Mouse (Mus musculus) hindbrain, embryonic 10.5 days (tissue): ENCODE results near the gene Gpat3. TPM values are rescaled to one million over a fixed set of nuclear protein-coding genes. Genes with fewer than 3 reads are reported as not detected.

ENCODE experiments used
- DNase-seq: peaks from one replicate; pipeline ENCODE4 v3.0.0-alpha.2; 2017; ENCODE audit warnings: low spot score
- H3K27ac ChIP-seq: fragments of 300-500 bp; sonication (generic); 2 replicates; pipeline ENCODE4 v1.5.1; 2016; ENCODE audit warnings: mild to moderate bottlenecking, moderate library complexity
- H3K27me3 ChIP-seq: fragments of 300-500 bp; sonication (generic); 2 replicates; pipeline ENCODE4 v1.6.1; 2016; ENCODE audit warnings: mild to moderate bottlenecking; ENCODE audit not compliant: poor library complexity, insufficient read depth, severe bottlenecking
- H3K36me3 ChIP-seq: fragments of 300-500 bp; sonication (generic); 2 replicates; pipeline ENCODE4 v1.6.1; 2016; ENCODE audit warnings: mild to moderate bottlenecking, moderate library complexity
- H3K4me1 ChIP-seq: fragments of 300-500 bp; sonication (generic); replicated peaks from 2 replicates; pipeline ENCODE4 v1.6.1; 2016; ENCODE audit warnings: mild to moderate bottlenecking
- H3K4me3 ChIP-seq: fragments of 300-500 bp; sonication (generic); 2 replicates; pipeline ENCODE4 v1.5.1; 2016; ENCODE audit warnings: mild to moderate bottlenecking, moderate library complexity
- H3K9me3 ChIP-seq: fragments of 300-500 bp; sonication (generic); 2 replicates; pipeline ENCODE4 v1.6.1; 2016; ENCODE audit warnings: mild to moderate bottlenecking, moderate library complexity
- WGBS: fragments of 180-500 bp; shearing (Covaris S2); methylation state at CpG from one replicate; pipeline ENCODE4 v1.1.7; 2016; 5-methylcytosine and 5-hydroxymethylcytosine counted together
- polyA plus RNA-seq: library from polyadenylated mRNA; unstranded; fragments of >200 nt; fragmentation: Nextera tagmentation; extraction: Ambion mirVana; gene quantifications from 2 replicates; pipeline ENCODE4 v1.2.1, GENCODE M21; 2016

Gpat3 gene
- polyA plus RNA-seq, 1 experiment from 2014 or later, result 0.50 TPM

DNA sequence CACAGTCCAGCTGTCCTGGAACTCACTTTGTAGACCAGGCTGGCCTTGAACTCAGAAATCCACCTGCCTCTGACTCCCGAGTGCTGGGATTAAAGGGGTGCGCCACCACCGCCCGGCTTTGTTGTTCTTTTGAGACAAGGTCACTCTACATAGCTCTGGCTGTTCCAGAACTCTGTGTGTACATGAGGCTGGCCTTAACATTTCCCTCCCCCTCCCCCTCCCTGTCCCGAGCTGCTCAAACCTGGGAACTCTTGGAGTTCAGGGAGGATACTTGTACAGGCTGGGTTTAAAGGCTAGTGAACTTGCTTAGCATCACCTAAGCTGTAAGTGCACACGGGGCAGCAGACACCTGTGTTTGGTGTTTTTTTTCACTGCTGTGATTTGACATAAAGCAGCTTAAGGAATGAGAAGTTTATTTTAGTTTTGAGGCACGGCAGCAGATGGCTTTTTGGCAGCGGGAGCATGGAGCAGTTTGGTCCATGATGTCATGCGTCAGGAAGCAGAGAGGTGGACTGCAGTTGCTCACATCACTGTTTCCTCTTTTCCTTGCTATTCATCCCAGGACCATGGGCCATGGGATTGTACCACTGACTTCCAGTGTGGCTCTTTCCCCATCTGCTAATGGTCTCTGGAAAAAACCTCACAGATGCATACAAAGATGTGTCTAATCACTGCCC lies 9.5 kb upstream of the Gpat3 start:
- H3K4me1 ChIP-seq, result no peaks in the 10 kb centered on the region
- no peak overlapping the region for H3K4me3 ChIP-seq
- no peak for DNase-seq
- no peaks in the 10 kb centered on the region for H3K9me3 ChIP-seq
- WGBS, result 82% methylated on average over 9 of the region's 9 CpGs
- no peaks in the 10 kb centered on the region for H3K27me3 ChIP-seq
- H3K36me3 ChIP-seq, result no peaks in the 10 kb centered on the region
- no peak overlapping the region for H3K27ac ChIP-seq

DNA sequence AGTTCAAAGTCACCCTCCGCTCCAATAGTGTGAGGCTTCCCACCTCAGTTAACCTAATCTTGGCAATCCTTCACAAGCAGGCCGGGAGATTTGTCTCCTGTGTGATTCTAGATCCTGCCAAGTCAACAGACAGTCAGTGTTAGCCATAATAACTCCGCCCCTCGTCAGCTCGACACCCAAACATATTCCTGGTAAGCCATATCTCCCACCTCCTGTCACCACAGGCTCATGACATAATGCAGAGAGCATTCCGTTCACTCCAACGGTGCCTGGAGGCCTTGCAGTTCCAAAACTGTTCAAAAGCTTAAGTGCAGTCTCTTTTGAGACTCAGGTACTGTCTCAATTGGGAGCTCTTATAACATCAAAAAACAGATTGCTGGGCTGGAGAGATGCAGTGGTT lies 7.6 kb upstream of the Gpat3 start:
- Histone ChIP-seq H3K4me1 (no peaks in the 10 kb centered on the region), H3K27me3 (no peaks in the 10 kb centered on the region), H3K36me3 (no peaks in the 10 kb centered on the region), H3K27ac (no peak overlapping the region), H3K4me3 (no peak overlapping the region), H3K9me3 (0 out of 2 replicates have a peak, but pooled peaks cover 4% of the 10 kb centered on the region)
- DNase-seq, result no peak
- WGBS, result 93% methylated on average over 7 of the region's 7 CpGs

DNA sequence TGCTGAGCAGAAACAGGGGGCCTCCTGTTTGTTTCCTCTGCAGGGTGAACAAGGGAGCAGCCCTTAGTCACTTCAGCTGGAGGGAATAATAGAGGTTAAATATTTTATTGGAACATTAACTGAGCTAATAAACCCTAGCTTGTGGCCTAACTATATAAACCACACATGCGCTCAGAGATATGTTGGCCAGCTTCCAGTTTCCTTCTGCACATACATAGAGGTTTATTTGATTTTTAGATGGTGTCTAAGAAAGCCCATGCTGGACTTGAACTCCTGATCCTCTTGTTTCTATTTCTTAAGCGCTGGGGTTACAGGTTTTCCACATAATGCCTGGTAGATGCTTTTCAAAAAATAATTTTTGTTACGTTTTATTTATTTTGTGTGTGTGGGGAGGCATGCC lies 1.0 kb upstream of the Gpat3 start:
- no peak for DNase-seq
- WGBS, result 59% methylated on average over 3 of the region's 3 CpGs
- Histone ChIP-seq H3K4me3 (no peak overlapping the region), H3K4me1 (peaks cover 22% of the 10 kb centered on the region), H3K36me3 (no peaks in the 10 kb centered on the region), H3K9me3 (0 out of 2 replicates have a peak, but pooled peaks cover 4% of the 10 kb centered on the region), H3K27me3 (peaks cover 62% of the 10 kb centered on the region), H3K27ac (no peak overlapping the region)

DNA sequence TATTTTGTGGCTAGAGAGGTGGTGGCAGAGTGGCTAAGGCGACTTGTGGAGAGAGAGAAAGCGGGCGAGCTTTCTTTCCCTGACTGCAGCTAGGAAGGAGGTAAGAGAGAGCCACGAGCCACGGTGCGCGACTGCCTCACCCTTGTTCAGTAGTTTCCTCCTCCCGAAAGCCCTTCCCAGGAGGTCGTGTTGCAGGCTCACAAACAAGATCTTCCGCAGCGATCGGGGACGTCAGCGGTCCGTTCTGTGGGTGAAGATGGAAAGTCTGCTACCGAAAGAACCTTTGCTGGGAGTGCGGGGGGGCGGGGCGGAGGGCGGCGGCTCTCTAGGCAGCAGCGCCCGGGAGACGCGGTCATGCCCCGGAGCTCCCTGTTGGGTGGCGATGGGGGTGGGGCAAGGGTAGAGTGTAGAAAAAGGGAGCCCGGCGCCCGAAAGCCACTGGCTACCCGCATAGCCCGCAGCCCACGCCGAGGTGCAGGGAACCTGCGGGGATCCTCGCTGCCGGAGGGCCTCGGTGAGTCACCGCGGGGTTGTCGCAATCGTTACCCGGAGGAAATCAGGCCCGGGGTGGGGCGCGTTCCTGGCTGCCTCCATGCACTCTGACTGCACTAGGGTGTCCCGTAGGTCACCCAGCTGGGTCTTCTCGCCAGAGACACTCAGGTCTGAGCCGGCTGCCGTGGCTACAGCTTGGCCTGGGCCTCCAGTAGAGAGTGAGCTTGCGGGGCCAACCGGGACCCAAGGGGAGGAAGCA lies 510 bp downstream of the Gpat3 start:
- DNase-seq, result peak; percentile 62
- H3K36me3 ChIP-seq, result no peaks in the 10 kb centered on the region
- under 1% methylated on average over 52 of the region's 52 CpGs for WGBS
- peaks cover 22% of the 10 kb centered on the region for H3K4me1 ChIP-seq
- peak overlapping the region; percentile 74 for H3K4me3 ChIP-seq
- H3K9me3 ChIP-seq, result 0 out of 2 replicates have a peak, but pooled peaks cover 4% of the 10 kb centered on the region
- peaks cover 62% of the 10 kb centered on the region for H3K27me3 ChIP-seq
- peak overlapping the region; percentile 70 for H3K27ac ChIP-seq

DNA sequence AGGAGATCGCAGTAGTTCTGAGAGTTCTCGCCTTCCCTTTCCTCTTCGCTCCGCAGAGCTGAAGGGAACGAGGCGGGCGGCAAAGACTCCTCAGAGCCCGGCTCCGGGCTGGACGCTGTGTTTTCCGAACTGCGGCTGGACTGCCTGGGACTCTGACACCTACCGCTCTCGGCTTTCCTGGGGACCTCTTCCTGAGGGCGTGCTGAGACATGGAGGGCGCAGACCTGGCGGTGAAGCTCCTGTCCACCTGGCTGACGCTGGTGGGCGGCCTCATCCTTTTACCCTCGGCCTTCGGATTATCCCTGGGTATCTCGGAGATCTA lies 1.0 kb downstream of the Gpat3 start:
- Histone ChIP-seq H3K4me1 (peaks cover 22% of the 10 kb centered on the region), H3K4me3 (peak overlapping the region; percentile 74), H3K36me3 (no peaks in the 10 kb centered on the region), H3K9me3 (0 out of 2 replicates have a peak, but pooled peaks cover 4% of the 10 kb centered on the region), H3K27ac (peak overlapping the region; percentile 70), H3K27me3 (peaks cover 62% of the 10 kb centered on the region)
- no peak for DNase-seq
- WGBS, result under 1% methylated on average over 22 of the region's 22 CpGs

DNA sequence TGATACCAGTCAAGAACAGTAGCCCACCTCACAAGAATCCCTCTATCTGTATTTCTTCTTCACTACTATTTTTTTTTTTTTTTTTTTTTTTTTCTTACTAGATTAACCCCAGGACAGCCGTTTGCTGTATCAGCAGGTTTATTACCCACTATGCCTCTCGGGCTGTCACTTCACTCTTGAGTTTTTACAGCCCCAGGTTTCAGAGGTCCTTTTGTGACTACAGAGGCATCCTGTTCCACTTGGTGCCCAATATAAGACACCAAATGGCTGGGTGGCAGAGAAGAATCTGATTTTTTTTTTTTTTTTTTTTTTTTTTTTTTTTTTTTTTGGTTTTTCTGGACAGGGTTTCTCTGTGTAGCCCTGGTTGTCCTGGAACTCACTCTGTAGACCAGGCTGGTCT lies 1.6 kb downstream of the Gpat3 start:
- 13% methylated on average over 2 of the region's 2 CpGs for WGBS
- peaks cover 62% of the 10 kb centered on the region for H3K27me3 ChIP-seq

DNA sequence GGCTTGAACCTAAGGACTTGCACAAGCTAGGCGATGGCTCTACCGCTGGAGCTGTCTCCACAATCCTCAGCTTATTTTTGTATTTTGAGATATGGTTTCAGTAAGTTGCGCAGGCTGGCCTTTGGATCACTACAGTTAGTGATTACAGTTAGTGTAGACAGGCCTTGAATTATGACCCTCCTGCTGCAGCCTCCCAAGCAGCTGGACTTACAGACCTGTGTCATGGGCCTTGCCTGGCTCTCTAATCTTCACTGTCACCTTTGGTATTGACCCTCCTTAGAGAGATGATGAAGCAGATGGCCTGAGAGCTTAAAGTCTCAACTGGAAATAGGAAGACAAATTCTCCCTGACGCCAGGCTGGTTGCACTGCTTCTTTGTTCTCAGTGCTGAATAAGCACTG lies 8.4 kb downstream of the Gpat3 start:
- Histone ChIP-seq H3K4me3 (no peak overlapping the region), H3K9me3 (no peaks in the 10 kb centered on the region), H3K4me1 (0 out of 2 replicates have a peak, but pooled peaks cover 3% of the 10 kb centered on the region), H3K36me3 (no peaks in the 10 kb centered on the region), H3K27ac (no peak overlapping the region), H3K27me3 (peaks cover 2% of the 10 kb centered on the region; the same call in 1 of the 2 replicates)
- DNase-seq, result no peak
- WGBS, result 91% methylated on average over 4 of the region's 4 CpGs

More for the DNA sequence above, 1.6 kb downstream of the Gpat3 start:
- no peaks in the 10 kb centered on the region for H3K36me3 ChIP-seq
- no peak for DNase-seq
- peak overlapping the region; percentile 74 for H3K4me3 ChIP-seq
- H3K9me3 ChIP-seq, result 0 out of 2 replicates have a peak, but pooled peaks cover 4% of the 10 kb centered on the region
- no peak overlapping the region for H3K27ac ChIP-seq
- peaks cover 22% of the 10 kb centered on the region for H3K4me1 ChIP-seq

DNA sequence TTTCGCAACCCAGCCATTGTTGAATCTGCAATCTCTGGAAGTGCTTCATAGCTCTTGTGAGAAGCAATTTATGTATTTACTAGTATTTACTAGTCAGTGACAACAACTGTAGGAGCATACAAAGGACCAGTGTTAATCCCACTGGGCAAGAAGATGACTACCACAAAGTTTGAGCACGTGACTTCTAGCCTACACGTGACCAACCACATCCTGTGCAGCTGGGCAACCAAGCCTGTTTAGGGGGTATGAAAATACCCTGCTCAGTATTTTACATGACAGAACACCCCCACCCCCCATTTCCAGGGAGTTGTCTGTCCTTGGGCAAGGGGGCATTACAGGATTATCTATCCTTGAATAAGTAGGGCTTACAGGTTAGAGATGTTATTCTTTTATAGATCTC lies 11.0 kb downstream of the Gpat3 start:
- no peaks in the 10 kb centered on the region for H3K36me3 ChIP-seq
- H3K27ac ChIP-seq, result no peak overlapping the region
- H3K9me3 ChIP-seq, result no peaks in the 10 kb centered on the region
- WGBS, result 86% methylated on average over 3 of the region's 3 CpGs
- H3K27me3 ChIP-seq, result no peaks in the 10 kb centered on the region
- DNase-seq, result no peak
- H3K4me1 ChIP-seq, result 0 out of 2 replicates have a peak, but pooled peaks cover 6% of the 10 kb centered on the region
- no peak overlapping the region for H3K4me3 ChIP-seq

DNA sequence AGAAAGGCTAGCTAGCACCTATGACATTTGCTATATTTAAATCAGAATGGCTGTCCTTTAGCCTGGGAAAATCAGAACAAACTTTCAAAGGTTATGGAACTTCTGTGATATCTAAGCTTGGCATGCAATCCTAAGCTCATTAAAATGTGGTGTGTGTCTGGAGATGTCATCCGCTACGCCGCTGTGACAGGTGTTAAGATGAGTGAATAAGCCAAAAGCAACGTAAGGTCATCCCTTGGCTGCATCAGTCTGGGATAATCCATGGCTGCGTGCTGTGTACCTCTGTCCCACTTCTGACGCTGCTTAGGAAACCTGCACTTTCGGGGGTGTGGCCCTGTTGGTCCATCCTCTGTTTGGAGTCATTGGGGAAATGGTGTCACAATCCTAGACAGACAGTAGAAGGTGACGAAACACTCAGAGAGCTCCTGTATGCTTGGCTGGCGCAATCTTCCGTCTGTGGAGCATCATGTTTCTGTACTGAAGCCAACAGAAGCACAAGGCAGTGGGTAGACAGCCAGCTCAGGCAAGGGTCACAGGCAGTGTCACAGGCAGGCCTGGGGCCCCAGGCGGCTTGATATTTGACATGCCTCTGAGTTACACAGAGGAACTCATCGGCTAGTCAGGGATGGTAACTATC lies 15.0 kb downstream of the Gpat3 start:
- WGBS, result 79% methylated on average over 12 of the region's 12 CpGs
- Histone ChIP-seq H3K9me3 (no peaks in the 10 kb centered on the region), H3K4me3 (no peak overlapping the region), H3K4me1 (0 out of 2 replicates have a peak, but pooled peaks cover 3% of the 10 kb centered on the region), H3K27me3 (no peaks in the 10 kb centered on the region), H3K36me3 (no peaks in the 10 kb centered on the region), H3K27ac (no peak overlapping the region)
- DNase-seq, result no peak

DNA sequence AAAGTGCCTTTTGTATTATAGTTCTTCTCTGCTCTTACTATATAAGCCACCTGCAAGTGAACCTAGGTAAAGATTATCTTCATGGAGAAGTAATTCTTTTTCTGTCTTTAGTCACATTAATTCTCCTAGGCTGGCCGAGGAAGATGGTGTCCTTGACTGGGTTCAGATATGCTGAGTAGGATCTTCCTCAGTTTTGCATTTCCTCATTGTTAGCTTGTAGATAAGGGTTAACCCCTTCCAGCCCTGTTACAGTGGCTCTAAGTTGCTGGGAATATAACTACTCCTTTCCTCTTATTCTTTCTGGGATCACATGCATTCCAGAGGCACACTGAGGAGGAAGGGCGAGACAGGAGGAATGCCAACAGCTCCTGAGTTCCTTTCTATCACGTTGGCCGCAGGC lies 15.6 kb downstream of the Gpat3 start:
- H3K4me1 ChIP-seq, result 0 out of 2 replicates have a peak, but pooled peaks cover 3% of the 10 kb centered on the region
- DNase-seq, result no peak
- H3K36me3 ChIP-seq, result no peaks in the 10 kb centered on the region
- H3K27ac ChIP-seq, result no peak overlapping the region
- no peaks in the 10 kb centered on the region for H3K27me3 ChIP-seq
- WGBS, result 70% methylated on average over 4 of the region's 4 CpGs
- no peaks in the 10 kb centered on the region for H3K9me3 ChIP-seq
- H3K4me3 ChIP-seq, result no peak overlapping the region

DNA sequence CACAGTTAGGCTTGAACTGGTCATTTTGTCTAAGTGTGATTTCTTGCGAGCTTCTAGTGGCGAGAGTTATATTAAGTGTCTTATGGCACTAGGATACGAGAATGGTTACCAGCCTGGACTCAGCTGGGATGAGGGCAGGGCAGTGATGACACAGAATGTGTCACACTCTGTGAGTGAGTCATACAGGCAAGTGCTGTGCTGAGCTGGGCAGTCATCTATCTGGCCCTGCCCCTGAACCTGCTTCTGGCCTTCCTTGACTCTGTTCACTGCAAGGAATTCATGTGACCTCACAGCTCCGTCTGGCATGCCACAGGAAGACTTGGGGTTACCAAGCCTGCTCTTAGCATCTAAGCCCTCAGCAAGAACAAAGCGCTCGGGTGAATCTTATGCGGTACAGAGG lies 16.3 kb downstream of the Gpat3 start:
- 85% methylated on average over 7 of the region's 7 CpGs for WGBS
- no peak for DNase-seq
- Histone ChIP-seq H3K9me3 (no peaks in the 10 kb centered on the region), H3K27me3 (no peaks in the 10 kb centered on the region), H3K27ac (no peak overlapping the region), H3K36me3 (no peaks in the 10 kb centered on the region), H3K4me1 (0 out of 2 replicates have a peak, but pooled peaks cover 3% of the 10 kb centered on the region), H3K4me3 (no peak overlapping the region)

DNA sequence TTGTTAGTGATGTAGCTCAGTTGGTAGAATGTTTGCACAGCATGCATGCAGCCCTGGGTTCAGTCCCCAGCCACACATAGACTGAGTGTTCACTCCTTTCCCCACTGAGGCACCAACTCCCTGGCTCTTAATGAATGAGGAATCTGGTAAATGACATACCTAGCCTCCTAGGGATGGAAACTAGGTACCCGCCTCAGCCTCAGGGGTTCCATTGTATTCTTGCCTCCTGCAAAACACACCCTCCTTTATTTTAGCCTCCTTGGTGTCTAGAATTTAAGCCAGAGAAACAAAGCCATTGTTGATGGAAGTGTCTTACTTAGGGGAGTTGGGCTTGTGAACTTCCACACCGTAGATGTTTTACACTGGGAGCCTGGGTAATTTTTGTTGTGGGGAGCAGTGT lies 17.6 kb downstream of the Gpat3 start:
- WGBS, result 58% methylated on average over 2 of the region's 2 CpGs
- H3K4me1 ChIP-seq, result 0 out of 2 replicates have a peak, but pooled peaks cover 3% of the 10 kb centered on the region
- H3K36me3 ChIP-seq, result no peaks in the 10 kb centered on the region
- no peak overlapping the region for H3K27ac ChIP-seq
- H3K4me3 ChIP-seq, result no peak overlapping the region
- H3K27me3 ChIP-seq, result no peaks in the 10 kb centered on the region
- no peaks in the 10 kb centered on the region for H3K9me3 ChIP-seq
- no peak for DNase-seq

DNA sequence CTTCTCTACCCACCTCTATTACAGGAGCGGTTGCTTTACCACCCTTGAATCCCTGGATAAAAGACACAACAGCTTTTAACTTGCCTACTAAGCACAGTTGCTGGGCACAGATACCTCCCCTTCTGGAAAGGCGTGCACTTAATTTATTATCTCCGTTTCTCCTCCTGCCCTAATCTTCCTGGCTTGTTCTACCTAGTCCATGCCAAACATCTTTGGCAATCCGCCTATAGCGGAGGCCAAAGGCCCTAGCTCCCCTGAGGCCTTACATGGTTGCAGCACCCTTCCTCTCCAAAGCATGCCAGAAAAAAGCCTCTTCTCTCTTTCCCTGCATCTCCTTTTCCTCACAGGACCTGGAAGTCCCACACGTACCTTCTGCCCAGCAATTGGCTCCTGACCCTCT lies 18.9 kb downstream of the Gpat3 start:
- no peak for DNase-seq
- Histone ChIP-seq H3K9me3 (no peaks in the 10 kb centered on the region), H3K36me3 (no peaks in the 10 kb centered on the region), H3K27ac (no peak overlapping the region), H3K4me1 (0 out of 2 replicates have a peak, but pooled peaks cover 3% of the 10 kb centered on the region), H3K27me3 (no peaks in the 10 kb centered on the region), H3K4me3 (no peak overlapping the region)
- WGBS, result 90% methylated on average over 6 of the region's 6 CpGs
